Mouse (Mus musculus) kidney, adult 2 months (tissue): ENCODE data around the gene Pde2a.
A peak's percentile ranks its signal among the peaks of the same experiment; 100 is the strongest.

Source experiments
- CTCF ChIP-seq: fragments of 200-500 bp; conservative IDR thresholded peaks from 2 replicates; pipeline ENCODE4 v1.5.1; 2011; ENCODE audit warnings: low read depth, mild to moderate bottlenecking, control low read depth, low read length, moderate library complexity, mixed read lengths; ENCODE audit not compliant: insufficient read depth, insufficient read length
- POLR2A ChIP-seq: fragments of 200-500 bp; IDR thresholded peaks from one replicate; pipeline ENCODE4 v1.6.1; 2011; ENCODE audit warnings: low read depth, low read length, control low read depth

DNA sequence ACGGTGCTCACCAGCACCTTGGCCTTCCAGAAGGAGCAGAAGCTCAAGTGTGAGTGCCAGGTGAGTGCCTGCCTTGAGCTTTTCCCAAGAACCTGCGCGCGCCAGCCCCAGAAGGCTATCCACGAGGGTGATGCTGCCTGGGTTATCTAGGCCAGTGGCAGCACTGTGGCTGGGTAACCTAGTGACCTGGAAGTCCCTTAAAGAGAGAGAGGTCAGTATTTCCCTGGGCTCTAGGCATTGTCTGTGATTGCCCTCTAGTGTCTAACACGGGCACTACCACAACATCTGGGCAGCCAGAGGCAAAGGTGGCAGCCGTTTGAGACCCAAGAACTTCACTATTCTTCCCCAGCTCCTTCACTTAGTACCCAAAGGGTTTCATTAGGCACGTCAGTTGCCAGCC, 81.9 kb downstream of the Pde2a start:
- TF ChIP-seq CTCF = peak; percentile 92
- TF ChIP-seq POLR2A = no peak
